Mouse (Mus musculus) spleen, postnatal 36 days (tissue): ENCODE measurements around the gene Fbxl14.
"Not testable (repeated sequence)": the region's sequence is repeated elsewhere in the genome, so short reads cannot be mapped to it uniquely, and the experiment has no call there.

Source experiments
- DNase-seq, 2 experiments: peaks; one replicate each; pipeline ENCODE4 v3.0.0; 2022; ENCODE audit warnings: low spot score in 2 of 2, mixed read lengths in 1 of 2

The Fbxl14 gene

DNA sequence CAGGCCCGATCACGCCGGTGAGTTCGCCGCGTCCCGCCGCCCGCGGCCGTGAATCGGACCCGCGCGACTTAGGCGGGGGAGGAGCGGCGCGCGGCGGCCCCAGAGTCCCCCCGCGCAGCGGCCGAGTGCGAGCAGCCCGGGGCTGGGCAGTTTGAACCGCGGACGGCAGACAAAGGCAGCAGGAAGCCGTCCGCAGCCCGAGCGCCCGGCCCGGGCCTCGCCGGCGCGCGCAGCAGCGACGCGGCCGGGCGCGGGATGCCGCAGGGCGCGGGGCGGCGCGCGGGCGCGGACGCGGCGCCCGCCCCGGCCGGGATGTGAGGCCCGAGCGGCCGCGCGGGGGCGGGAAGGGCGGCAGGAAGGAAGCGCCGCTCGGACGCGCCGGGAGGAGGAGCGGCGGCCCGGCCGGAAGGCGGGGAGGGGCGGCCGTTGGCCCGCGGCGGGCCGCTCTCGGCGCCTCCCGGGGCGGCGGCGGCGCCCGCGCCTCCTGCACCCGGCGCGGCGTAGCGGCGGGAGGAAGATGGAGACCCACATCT, at the start of gene Fbxl14:
Fbxl14 (plus strand) TSS at position 326 of the 533 bp plus-strand sequence.
- DNase-seq, result peak; percentile 67 to 72

DNA sequence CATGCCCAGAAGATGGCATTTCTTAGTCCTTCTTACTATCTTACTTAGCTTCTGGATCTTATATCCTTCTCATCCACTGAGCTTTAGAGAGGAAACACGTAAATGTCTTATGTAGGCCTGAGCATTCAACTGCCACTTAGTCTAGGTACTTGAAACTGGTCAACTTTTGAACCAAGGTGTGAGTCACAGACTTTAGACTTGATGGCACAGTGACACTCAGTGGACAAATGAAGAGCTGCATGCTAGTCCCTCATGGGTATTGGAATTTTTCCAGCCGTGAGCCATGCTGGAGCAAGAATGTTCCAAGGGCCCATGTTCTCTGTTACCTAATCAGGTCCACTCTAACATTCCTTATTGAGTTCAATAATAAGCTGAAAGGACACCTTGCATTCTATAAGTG, 49.0 kb upstream of the Fbxl14 start:
- DNase-seq, result peak; percentile 14 to 16

- no peak for DNase-seq
Observed at GRCm38 (mm10) chr6:119431751-119432324, 47.6 kb upstream of the Fbxl14 start.

- no peak for DNase-seq
Observed at GRCm38 (mm10) chr6:119434394-119434793, 45.1 kb upstream of the Fbxl14 start.

GRCm38 (mm10) chr6:119437894-119438761, 41.3 kb upstream of the Fbxl14 start:
- no peak for DNase-seq

DNA sequence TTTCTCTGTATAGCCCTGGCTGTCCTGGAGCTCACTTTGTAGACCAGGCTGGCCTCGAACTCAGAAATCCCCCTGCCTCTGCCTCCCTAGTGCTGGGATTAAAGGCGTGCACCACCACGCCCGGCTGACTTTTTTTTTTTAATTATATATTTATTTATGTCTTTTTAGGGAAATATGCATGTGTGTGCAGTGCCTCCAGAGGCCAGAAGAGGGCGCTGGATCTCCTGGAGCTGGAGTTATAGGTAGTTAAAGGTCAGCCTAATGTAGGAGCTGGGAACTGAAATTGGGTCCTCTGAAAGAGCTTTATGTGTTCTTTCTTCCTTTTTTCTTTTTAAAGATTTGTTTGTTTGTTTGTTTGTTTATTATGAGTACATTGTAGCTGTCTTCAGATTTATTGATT, 36.7 kb upstream of the Fbxl14 start:
- not testable (repeated sequence) for DNase-seq

GRCm38 (mm10) chr6:119443742-119444645, 35.5 kb upstream of the Fbxl14 start:
- DNase-seq, result peak; percentile 68 to 70

DNA sequence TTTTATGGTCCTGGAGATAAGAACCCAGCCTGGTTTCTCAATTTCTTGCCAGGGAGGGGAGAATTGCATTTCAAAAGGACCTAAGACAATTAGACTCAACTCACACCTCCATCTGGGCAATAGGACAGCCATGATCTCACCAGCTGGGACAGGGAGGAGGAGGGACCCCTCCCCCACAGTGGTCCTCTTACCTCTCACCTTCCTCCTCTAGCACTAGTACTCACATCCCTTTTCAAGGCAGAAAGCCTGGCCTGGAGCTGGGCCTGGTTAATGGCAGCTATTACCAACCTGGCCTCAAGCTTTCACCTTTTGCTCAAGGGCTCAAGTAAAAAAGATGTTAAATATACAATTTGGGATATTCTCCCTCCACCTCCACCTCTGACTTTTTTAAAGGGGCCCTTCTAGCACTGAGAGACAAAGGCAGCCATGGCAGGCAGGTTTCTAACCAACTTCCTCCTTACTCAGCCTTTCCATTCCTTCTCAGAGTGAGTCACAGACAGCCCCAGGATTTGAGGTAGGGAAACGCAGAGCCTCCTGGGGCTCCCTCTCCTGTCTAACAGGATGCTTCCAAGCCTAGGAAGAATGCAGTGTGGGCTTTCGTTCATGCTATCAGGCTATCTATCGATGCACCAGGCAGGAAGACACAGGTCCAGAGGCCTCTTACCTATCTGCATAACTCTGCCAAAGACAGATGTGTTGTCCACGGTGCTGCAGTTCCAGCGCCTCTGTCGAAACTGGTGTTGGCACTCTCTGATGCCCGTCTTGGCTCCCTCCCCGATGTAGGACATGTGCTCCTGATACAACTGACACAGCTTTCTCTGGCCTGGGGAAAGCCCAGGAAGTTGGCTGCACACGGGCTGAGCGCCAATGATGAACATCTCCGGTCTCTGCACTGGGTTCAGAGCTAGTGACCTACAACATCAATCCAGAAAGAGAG, 33.5 kb upstream of the Fbxl14 start:
- no peak for DNase-seq

DNA sequence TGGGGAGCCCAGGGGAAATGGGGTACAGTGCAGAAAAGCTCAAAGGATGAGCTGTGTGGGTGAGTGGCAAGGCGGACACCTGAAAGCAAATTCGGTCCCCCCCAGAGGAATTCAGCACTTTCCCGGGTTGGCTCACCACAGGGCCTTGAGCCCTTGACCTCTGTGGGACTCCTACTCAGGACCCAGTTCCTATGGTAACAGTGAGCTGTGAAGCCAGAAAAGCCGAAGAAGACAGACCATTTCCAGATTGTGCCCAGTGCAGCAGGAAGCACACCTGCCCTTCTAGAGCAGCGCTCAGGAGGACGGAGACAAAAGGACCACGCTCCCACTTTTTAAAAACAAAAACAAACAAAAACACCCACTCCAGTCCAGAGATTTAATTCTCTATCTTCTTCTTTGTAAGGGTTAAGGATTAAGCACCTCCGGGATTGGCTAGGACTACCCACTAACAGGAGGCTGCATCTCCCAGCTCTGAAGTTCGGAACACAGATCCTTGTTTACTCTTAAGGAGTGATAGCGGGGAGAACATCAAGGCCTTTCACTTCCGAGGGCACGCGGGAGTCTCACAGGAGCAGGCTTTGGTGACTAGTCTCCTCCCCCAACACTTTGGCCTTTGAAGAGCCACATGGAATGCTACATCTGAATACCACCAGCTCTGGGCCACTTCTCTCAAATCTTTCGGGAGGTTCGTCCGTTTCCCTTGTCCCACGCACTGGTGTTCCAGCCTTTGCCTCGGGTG, 31.0 kb upstream of the Fbxl14 start:
- no peak for DNase-seq

- DNase-seq, result peak in 1 of 2 experiments; percentile 11
Observed at GRCm38 (mm10) chr6:119449060-119449499, 30.4 kb upstream of the Fbxl14 start.

DNA sequence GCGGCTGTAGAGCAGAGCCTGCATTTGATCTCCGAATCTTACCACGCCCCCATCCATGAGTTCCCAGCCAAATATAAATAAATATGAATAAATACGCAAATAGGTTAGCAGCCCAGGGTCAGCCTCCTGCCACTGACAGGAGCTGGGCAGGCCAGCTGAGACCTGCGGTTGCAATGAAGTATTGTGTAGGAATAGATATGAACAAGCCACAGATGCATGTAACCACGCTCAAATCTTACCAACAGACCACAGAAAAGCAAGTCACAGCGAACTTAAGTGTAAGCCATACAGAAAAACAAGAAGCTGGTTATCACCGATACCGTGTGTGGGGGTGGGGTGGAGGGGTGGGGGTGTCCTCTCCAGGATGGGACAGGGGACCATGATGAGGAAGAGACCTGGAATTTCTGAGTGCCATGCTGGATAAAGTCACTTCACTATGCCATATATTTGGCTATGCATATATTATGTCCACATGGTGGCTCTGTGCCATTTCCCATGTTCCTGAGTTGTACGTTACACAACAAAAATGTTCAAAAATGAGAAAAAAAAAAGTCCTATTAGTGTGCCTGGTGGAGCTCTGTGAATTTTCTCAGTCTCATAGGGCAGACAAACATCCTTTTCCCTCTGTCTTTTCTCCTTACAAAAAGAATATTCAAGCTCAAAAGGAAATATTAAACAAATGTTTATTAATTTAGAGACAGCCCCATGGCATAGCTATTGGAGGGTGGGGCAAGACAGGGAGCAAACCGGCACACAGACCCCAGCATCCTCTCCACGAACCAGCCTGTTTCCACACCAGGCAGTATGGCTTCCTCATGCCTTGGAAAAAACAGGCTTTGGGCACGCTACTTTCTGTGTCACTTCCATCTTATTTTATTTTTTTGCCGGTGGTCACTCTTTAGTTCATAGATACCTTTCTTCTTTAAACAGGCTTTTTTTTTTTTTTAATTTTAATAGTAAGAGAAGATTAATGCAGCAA, 28.2 kb upstream of the Fbxl14 start:
- DNase-seq, result no peak

DNA sequence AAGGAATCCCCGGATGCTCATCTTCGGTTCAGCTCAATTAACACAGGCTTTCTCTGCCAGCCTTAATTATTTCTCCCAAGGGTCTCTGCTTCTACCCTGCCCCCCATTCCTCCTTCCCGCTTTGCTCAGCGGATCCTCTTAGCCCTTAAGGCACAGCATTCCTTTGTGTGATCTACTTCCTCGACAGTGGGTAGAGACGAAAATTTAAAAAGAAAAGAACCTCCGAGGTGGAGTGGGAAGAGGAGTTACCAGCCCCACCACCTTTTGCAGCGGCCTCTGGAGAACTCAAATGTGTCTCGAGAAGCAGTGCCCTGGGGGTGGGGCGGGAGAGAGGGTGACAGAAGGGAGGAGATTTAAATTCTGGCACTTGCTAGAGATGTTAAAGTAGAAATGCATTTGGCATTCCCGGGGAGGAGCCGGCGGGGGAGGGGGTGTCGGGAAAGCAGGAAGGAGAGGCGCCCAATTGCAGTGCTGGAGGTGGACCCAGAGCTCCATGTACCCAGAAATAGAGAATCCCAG, 27.4 kb upstream of the Fbxl14 start:
- DNase-seq, result no peak

DNA sequence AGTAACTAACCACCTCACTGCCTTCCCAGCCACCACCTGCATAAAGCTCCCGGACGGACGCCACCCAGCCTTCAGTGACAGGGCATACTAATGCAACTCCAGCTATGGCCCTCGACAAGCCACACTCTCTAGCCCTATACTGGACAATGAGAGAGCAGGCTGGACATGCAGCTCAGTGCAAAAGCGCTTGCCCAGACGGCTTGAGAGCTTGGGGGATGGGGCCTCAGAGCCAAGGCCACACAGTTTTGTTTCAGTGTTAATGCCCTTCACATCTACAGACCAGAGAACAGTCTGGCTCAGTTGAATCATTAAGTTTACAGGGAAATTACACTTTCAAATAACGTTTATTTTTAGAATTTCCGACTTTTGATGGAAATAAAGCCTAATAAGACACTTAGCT, 21.3 kb upstream of the Fbxl14 start:
- no peak for DNase-seq

DNA sequence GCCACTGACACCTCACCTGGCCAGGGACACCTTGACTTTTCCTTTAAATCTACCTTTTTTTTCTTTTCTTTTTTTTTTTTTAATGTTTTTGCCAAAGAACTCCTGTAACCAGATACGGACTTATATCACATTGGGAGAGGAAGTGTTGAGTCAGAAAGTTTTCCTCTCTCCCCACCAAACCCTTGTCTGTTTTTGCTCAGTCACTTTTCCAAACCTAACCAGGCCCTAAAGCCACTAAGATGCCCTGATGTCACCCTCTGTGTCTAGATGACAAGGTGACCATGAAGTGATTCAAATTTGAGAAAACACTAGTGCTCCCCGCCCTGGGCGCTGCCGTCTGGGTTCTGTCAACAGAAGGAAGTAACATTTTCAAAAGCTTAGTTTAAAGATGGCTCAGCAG, 20.4 kb upstream of the Fbxl14 start:
- no peak for DNase-seq

DNA sequence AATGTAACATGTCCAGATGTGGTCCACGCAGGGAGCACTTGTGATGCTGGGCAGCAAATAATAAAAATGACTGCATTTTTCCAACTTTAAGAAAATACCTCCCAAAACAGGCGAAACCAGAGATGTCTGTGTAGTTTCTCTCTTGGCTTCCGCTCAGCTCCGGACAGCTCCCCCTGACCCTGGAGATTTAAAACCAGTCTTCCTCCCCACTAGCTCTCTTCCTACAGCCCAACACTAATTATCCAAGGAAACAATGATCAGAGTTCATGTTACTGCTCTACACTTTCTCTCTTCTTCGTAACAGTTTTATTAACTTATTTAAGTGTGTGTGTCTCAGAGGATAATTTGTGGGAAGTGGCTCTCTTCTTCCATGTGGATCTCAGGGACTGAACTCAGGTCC, 19.1 kb upstream of the Fbxl14 start:
- DNase-seq, result no peak

GRCm38 (mm10) chr6:119466161-119466560, 13.3 kb upstream of the Fbxl14 start:
- DNase-seq, result no peak

DNA sequence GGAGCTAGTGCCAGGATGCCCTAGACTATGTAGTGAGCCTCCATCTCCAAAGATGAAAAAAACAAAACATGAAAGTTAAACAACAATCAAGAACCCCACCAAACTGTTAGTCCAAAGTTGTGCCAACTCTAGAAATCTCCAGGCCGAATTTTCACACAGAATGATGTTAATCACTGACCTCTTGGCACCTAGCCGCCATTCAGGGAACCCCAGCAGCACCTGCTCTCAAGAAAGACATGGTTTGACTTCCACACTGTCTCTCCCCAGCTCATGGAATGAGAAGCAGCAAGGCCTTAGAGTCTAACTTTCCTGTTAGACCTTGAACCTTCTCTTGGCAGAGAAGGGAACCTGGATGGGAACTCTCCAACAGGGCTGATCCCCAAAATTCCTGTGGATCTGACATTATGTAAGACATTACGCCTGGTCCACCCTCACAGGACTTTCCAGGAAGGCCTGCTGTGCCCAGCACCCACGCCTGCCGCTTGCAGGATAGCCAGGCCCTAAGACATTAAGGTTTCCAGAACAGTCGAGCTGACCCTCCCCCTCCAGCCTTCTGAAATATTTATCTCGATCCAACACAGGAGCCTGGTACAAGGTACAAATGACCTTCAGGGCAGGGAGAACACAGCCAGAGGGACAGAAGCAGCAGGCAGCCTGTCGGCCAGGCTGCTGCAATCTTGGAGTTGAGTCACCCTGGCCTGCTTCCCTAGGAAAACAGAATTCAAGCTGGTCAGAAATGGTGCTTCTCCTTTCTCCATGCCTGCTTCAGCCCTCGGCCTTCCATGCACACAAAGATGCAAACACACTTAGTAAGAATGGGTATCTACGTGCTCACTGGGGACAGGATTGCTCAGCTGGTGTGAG, 12.3 kb upstream of the Fbxl14 start:
- no peak for DNase-seq

- no peak for DNase-seq
Observed at GRCm38 (mm10) chr6:119467785-119468059, 11.7 kb upstream of the Fbxl14 start.
